Mouse (Mus musculus) liver, postnatal 0 days (tissue): ENCODE results near the gene Trafd1.
"Not testable (repeated sequence)": the region's sequence is repeated elsewhere in the genome, so short reads cannot be mapped to it uniquely, and the experiment has no call there.

Source experiments
- CTCF ChIP-seq: sonication (generic); IDR thresholded peaks from 2 replicates; pipeline ENCODE4 v1.5.1; 2016; ENCODE audit warnings: antibody characterized with exemption, low read depth
- EP300 ChIP-seq: IDR thresholded peaks from 2 replicates; pipeline ENCODE4 v1.6.1; 2016; ENCODE audit warnings: antibody characterized with exemption, low read depth, mild to moderate bottlenecking

DNA sequence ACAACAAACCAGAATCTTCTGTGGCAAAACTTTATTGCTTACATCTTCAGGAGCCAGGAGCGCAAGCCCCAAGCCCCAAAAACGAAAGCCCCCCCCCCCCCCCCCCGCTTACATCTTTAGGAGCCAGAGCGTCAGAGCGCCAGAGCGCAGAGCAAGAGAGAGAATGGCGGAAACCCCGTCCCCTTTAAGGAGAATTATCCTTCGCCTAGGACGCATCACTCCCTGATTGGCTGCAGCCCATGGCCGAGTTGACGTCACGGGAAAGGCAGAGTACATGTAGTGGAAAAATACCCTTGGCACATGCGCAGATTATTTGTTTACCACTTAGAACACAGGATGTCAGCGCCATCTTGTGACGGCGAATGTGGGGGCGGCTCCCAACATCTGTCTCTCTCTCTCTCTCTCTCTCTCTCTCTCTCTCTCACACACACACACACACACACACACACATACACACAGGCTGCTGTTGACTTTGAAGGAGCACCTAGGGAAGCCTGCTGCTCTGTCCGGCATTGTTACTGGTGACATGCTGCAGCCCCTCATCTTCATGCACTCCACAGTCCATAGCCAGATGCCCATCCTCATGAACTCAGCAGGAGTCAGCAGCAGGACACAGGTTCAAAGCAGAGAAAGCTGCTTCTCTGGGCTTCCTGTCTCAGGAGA lies 55.1 kb downstream of the Trafd1 start:
- not testable (repeated sequence) for TF ChIP-seq EP300, CTCF
